Mouse (Mus musculus) lung, postnatal 0 days (tissue): ENCODE measurements around the gene Ugt1a10.
"Not testable (repeated sequence)": the region's sequence is repeated elsewhere in the genome, so short reads cannot be mapped to it uniquely, and the experiment has no call there.

Experiments used
- CTCF ChIP-seq: IDR thresholded peaks from 2 replicates; pipeline ENCODE4 v1.5.1; 2016; ENCODE audit warnings: antibody characterized with exemption, mild to moderate bottlenecking
- EP300 ChIP-seq: IDR thresholded peaks from 2 replicates; pipeline ENCODE4 v1.6.1; 2016; ENCODE audit warnings: antibody characterized with exemption, mild to moderate bottlenecking, control low read depth

- TF ChIP-seq CTCF, EP300: not testable (repeated sequence)
Observed at GRCm38 (mm10) chr1:88129091-88129490, 73.9 kb downstream of the Ugt1a10 start.
